11 mouse cellular contexts compared by ENCODE assay signal in the genomic region with DNA sequence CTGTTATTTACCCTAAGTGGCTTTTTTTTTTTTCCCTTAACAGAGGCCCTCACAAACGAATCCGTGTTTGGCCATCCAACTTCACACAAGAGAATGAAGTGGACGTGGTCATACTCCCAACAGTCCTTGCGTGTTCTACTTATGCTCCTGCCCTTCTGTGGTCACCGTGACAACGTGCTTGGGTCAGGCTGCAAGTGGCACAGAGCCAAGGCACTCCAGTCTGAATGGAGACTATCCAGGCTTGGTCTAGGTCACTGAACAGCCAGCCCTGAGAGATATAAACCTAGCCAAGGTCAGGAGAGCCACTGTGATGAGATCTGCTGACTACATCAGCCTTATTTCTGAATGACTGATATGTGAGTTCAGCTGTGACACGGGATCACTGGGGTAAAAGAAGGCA. TPM values are rescaled to one million over a fixed set of nuclear protein-coding genes. Genes with fewer than 3 reads are reported as not detected.
DNase-seq lines count a peak whose midpoint lies in the region; ATAC-seq and TF ChIP-seq lines count a peak whose summit lies in the region.
"Had no signal": no experiment of that assay in that cellular context is flagged by ENCODE, and none has a peak within 500 bp of the region (broad histone marks: within the 10 kb centered on the region; RNA-seq: fewer than 3 reads in every experiment).

No protein-coding gene starts in this region.

- ATAC-seq in hindbrain, postnatal 0 days, result peak; percentile 29; the same call in 1 of the 2 replicates
- ATAC-seq in hindbrain, embryonic 13.5 days (ENCODE audit: low FRiP score), result no peak
- no peak for ATAC-seq in granulocyte monocyte progenitor cell, adult 5-6 weeks (replicated peaks; ENCODE audit: poor library complexity, severe bottlenecking)
- no peak for ATAC-seq in forebrain, embryonic 13.5 days

- H3K27ac ChIP-seq in hindbrain, postnatal 0 days, result no peak overlapping the region
- H3K27ac ChIP-seq in hindbrain, embryonic 13.5 days, result no peak overlapping the region
- no peak overlapping the region for H3K27ac ChIP-seq in forebrain, embryonic 13.5 days
- H3K27ac ChIP-seq: hindbrain, embryonic 12.5 days; lung, embryonic 15.5 days; neural tube, embryonic 12.5 days had no signal

- WGBS in hindbrain, postnatal 0 days, result 52% methylated on average over 7 of the region's 7 CpGs
- WGBS in hindbrain, embryonic 13.5 days, result 75% methylated on average over 7 of the region's 7 CpGs
- WGBS in lung, adult 2 months, result 42% methylated on average over 7 of the region's 7 CpGs
- WGBS in forebrain, embryonic 13.5 days, result 63% methylated on average over 7 of the region's 7 CpGs

- H3K9ac ChIP-seq in hindbrain, postnatal 0 days (replicated peaks; ENCODE audit: low read length), result no peak overlapping the region
- H3K9ac ChIP-seq in hindbrain, embryonic 13.5 days, result no peak overlapping the region
- H3K9ac ChIP-seq in forebrain, embryonic 13.5 days, result no peak overlapping the region
- H3K9ac ChIP-seq: hindbrain, embryonic 12.5 days; lung, embryonic 15.5 days; neural tube, embryonic 12.5 days had no signal

- H3K4me3 ChIP-seq in hindbrain, postnatal 0 days (ENCODE audit: low read length), result no peak overlapping the region
- no peak overlapping the region for H3K4me3 ChIP-seq in hindbrain, embryonic 13.5 days
- H3K4me3 ChIP-seq in lung, adult 2 months (replicated peaks; ENCODE audit: extremely low read depth, low read depth, low read length), result no peak overlapping the region
- no peak overlapping the region for H3K4me3 ChIP-seq in forebrain, embryonic 13.5 days
- H3K4me3 ChIP-seq: hindbrain, embryonic 12.5 days; lung, embryonic 15.5 days; neural tube, embryonic 12.5 days had no signal

- DNase-seq in hindbrain, postnatal 0 days (ENCODE audit: low spot score), result peak; percentile 50
- DNase-seq in adipocyte (ENCODE audit: low spot score), result peak; percentile 56
- DNase-seq in heart, adult 9 months (ENCODE audit: low spot score in 2 of 2), result peak; percentile 42 to 62
- peak; percentile 24 for DNase-seq in lung, adult 2 months
- DNase-seq in B cell, adult 2 months, result no peak

- TF ChIP-seq CTCF in hindbrain, postnatal 0 days (IDR thresholded peaks at IDR 0.05; ENCODE audit: low read depth), result no peak
- no peak for TF ChIP-seq CTCF in lung, adult 2 months (IDR thresholded peaks at IDR 0.05; ENCODE audit: insufficient read depth, low read length)

- no peak for TF ChIP-seq POLR2A in lung, adult 2 months (IDR thresholded peaks at IDR 0.05; ENCODE audit: borderline replicate concordance, extremely low read depth, low read depth, low read length)

- no peak overlapping the region for H3K4me2 ChIP-seq in hindbrain, postnatal 0 days (ENCODE audit: low read depth, low read length)
- no peak overlapping the region for H3K4me2 ChIP-seq in hindbrain, embryonic 13.5 days
- H3K4me2 ChIP-seq in forebrain, embryonic 13.5 days, result no peak overlapping the region
- H3K4me2 ChIP-seq: hindbrain, embryonic 12.5 days; lung, embryonic 15.5 days; neural tube, embryonic 12.5 days had no signal

- H3K36me3 ChIP-seq in hindbrain, postnatal 0 days (ENCODE audit: insufficient read depth, low read length), result no peaks in the 10 kb centered on the region
- no peaks in the 10 kb centered on the region for H3K36me3 ChIP-seq in hindbrain, embryonic 13.5 days
- no peaks in the 10 kb centered on the region for H3K36me3 ChIP-seq in forebrain, embryonic 13.5 days (ENCODE audit: poor library complexity, severe bottlenecking)
- H3K36me3 ChIP-seq: hindbrain, embryonic 12.5 days; lung, embryonic 15.5 days; neural tube, embryonic 12.5 days had no signal

- no peaks in the 10 kb centered on the region for H3K27me3 ChIP-seq in hindbrain, postnatal 0 days (ENCODE audit: insufficient read depth, low read length)
- no peaks in the 10 kb centered on the region for H3K27me3 ChIP-seq in hindbrain, embryonic 13.5 days
- no peaks in the 10 kb centered on the region for H3K27me3 ChIP-seq in forebrain, embryonic 13.5 days
- H3K27me3 ChIP-seq: hindbrain, embryonic 12.5 days; lung, embryonic 15.5 days; neural tube, embryonic 12.5 days had no signal

- peaks cover 4% of the 10 kb centered on the region; the same call in 1 of the 2 replicates for H3K4me1 ChIP-seq in hindbrain, postnatal 0 days (ENCODE audit: insufficient read depth, low read length)
- no peaks in the 10 kb centered on the region; the same call in 1 of the 2 replicates for H3K4me1 ChIP-seq in hindbrain, embryonic 13.5 days (replicated peaks)
- no peaks in the 10 kb centered on the region for H3K4me1 ChIP-seq in lung, adult 2 months (ENCODE audit: control insufficient read depth, insufficient read depth, low read length)
- H3K4me1 ChIP-seq in forebrain, embryonic 13.5 days, result no peaks in the 10 kb centered on the region
- H3K4me1 ChIP-seq: lung, embryonic 15.5 days; neural tube, embryonic 12.5 days had no signal

- no peaks in the 10 kb centered on the region for H3K9me3 ChIP-seq in hindbrain, postnatal 0 days (ENCODE audit: low read length)
- no peaks in the 10 kb centered on the region for H3K9me3 ChIP-seq in hindbrain, embryonic 13.5 days
- H3K9me3 ChIP-seq in forebrain, embryonic 13.5 days (replicated peaks), result no peaks in the 10 kb centered on the region
- H3K9me3 ChIP-seq: hindbrain, embryonic 12.5 days; lung, embryonic 15.5 days; neural tube, embryonic 12.5 days had no signal

RNA-seq across cellular contexts. Expression of a gene that starts 23.7 kb away (rescaled TPM):
- total RNA-seq in hindbrain, postnatal 0 days (2014; rRNA removed), result 4.1 and 5.1 TPM in 2 replicates
- polyA plus RNA-seq in hindbrain, postnatal 0 days (2015; fragmentation: Nextera tagmentation; extraction: Ambion mirVana), result 0.81 and 0.84 TPM in 2 replicates
- 0.10 and 0.25 TPM in 2 replicates for polyA plus RNA-seq in hindbrain, embryonic 13.5 days (2015; fragmentation: Nextera tagmentation; extraction: Ambion mirVana)
- 5.9 and 7.6 TPM in 2 replicates for polyA plus RNA-seq in lung, adult 2 months (2012; rRNA removed)
- not detected in 2 replicates for total RNA-seq in granulocyte monocyte progenitor cell, adult 5-6 weeks (2014; fragmentation: Nextera tagmentation)
- total RNA-seq in granulocyte monocyte progenitor cell, adult 5-6 weeks (2017), result not detected in 2 replicates
- polyA plus RNA-seq in forebrain, embryonic 13.5 days (2015; fragmentation: Nextera tagmentation; extraction: Ambion mirVana), result not detected in 2 replicates

RNA-seq across cellular contexts. Expression of a gene that starts 47.0 kb away (rescaled TPM):
- 214 and 230 TPM in 2 replicates for total RNA-seq in hindbrain, postnatal 0 days (2014; rRNA removed)
- polyA plus RNA-seq in hindbrain, postnatal 0 days (2015; fragmentation: Nextera tagmentation; extraction: Ambion mirVana), result 94.2 and 103 TPM in 2 replicates
- polyA plus RNA-seq in hindbrain, embryonic 13.5 days (2015; fragmentation: Nextera tagmentation; extraction: Ambion mirVana), result 47.9 and 50.1 TPM in 2 replicates
- polyA plus RNA-seq in lung, adult 2 months (2012; rRNA removed), result 28.4 and 29.6 TPM in 2 replicates
- 6.7 and 15.1 TPM in 2 replicates for total RNA-seq in granulocyte monocyte progenitor cell, adult 5-6 weeks (2014; fragmentation: Nextera tagmentation)
- total RNA-seq in granulocyte monocyte progenitor cell, adult 5-6 weeks (2017), result 5.6 and 9.9 TPM in 2 replicates
- polyA plus RNA-seq in forebrain, embryonic 13.5 days (2015; fragmentation: Nextera tagmentation; extraction: Ambion mirVana), result 51.3 and 52.5 TPM in 2 replicates

Comparison
In these comparisons a context has a peak if more than half of its experiments do, and no peak if none do; other contexts are left out.
1. DNase-seq: peak in hindbrain, postnatal 0 days (single experiment), adipocyte (single experiment), heart, adult 9 months (2 of 2) and lung, adult 2 months (single experiment); none in B cell, adult 2 months (0 of 2).